Mouse (Mus musculus) kidney, postnatal 0 days (tissue): Measurements from ENCODE around the gene Arid2. TPM values are rescaled to one million over a fixed set of nuclear protein-coding genes. Genes with fewer than 3 reads are reported as not detected.
"Not testable (repeated sequence)": the region's sequence is repeated elsewhere in the genome, so short reads cannot be mapped to it uniquely, and the experiment has no call there.

Experiments
- ATAC-seq: fragments of 200-750 bp; cut with Nextera tagmentation; replicated peaks from 2 replicates; pipeline ENCODE4 v1.8.0; 2017; ENCODE audit warnings: low read depth, moderate number of reproducible peaks, moderate TSS enrichment, moderate library complexity; ENCODE audit not compliant: low FRiP score
- DNase-seq: peaks from one replicate; pipeline ENCODE4 v3.0.0-alpha.2; 2016; ENCODE audit warnings: low spot score
- H3K27ac ChIP-seq: fragments of 300-500 bp; sonication (generic); 2 replicates; pipeline ENCODE4 v1.5.1; 2014; ENCODE audit warnings: mild to moderate bottlenecking
- H3K27me3 ChIP-seq: fragments of 300-500 bp; sonication (generic); 2 replicates; pipeline ENCODE4 v1.6.1; 2014; ENCODE audit warnings: low read length, mixed read lengths; ENCODE audit not compliant: insufficient read depth
- H3K36me3 ChIP-seq: fragments of 300-500 bp; sonication (generic); 2 replicates; pipeline ENCODE4 v1.6.1; 2014; ENCODE audit warnings: low read length, mixed read lengths; ENCODE audit not compliant: insufficient read depth
- H3K4me1 ChIP-seq: fragments of 300-500 bp; sonication (generic); replicated peaks from 2 replicates; pipeline ENCODE4 v1.6.1; 2014; ENCODE audit warnings: antibody characterized with exemption, low read length, mixed read lengths; ENCODE audit not compliant: insufficient read depth
- H3K4me2 ChIP-seq: fragments of 300-500 bp; sonication (generic); 2 replicates; pipeline ENCODE4 v1.6.1; 2014; ENCODE audit warnings: mild to moderate bottlenecking, low read length, moderate library complexity, mixed read lengths
- H3K4me3 ChIP-seq: fragments of 300-500 bp; sonication (generic); replicated peaks from 2 replicates; pipeline ENCODE4 v1.5.1; 2014; ENCODE audit warnings: low read depth, low read length
- H3K9ac ChIP-seq: fragments of 300-500 bp; sonication (generic); 2 replicates; pipeline ENCODE4 v1.6.1; 2014; ENCODE audit warnings: low read depth, low read length
- H3K9me3 ChIP-seq: fragments of 300-500 bp; sonication (generic); replicated peaks from 2 replicates; pipeline ENCODE4 v1.6.1; 2016; ENCODE audit warnings: low read length, inconsistent platforms, mixed read lengths
- CTCF ChIP-seq: IDR thresholded peaks from 2 replicates; pipeline ENCODE4 v1.5.1; 2016; ENCODE audit warnings: antibody characterized with exemption, low read depth, mild to moderate bottlenecking, moderate library complexity
- WGBS: fragments of 180-500 bp; shearing (Covaris S2); extraction: QIAGEN DNeasy Blood & Tissue Kit; methylation state at CpG from one replicate; pipeline ENCODE4 v1.1.7; 2014; 5-methylcytosine and 5-hydroxymethylcytosine counted together
- polyA plus RNA-seq: library from polyadenylated mRNA; unstranded; fragments of >200 nt; fragmentation: Nextera tagmentation; extraction: Ambion mirVana; gene quantifications from 2 replicates; pipeline ENCODE4 v1.2.1, GENCODE M21; 2015

Arid2 gene
- polyA plus RNA-seq, 1 experiment from 2014 or later, result 16.6 TPM

- no peaks in the 10 kb centered on the region for H3K9me3 ChIP-seq
- DNase-seq (no peak), ATAC-seq (no peak)
- no peak overlapping the region for H3K4me2 ChIP-seq
- H3K9ac ChIP-seq, result no peak overlapping the region
- no peak for TF ChIP-seq CTCF
- no peak overlapping the region for H3K27ac ChIP-seq
- H3K36me3 ChIP-seq, result peaks cover 5% of the 10 kb centered on the region; the same call in 1 of the 2 replicates
- no peaks in the 10 kb centered on the region for H3K27me3 ChIP-seq
- H3K4me1 ChIP-seq, result no peaks in the 10 kb centered on the region
- no peak overlapping the region for H3K4me3 ChIP-seq
- 85% methylated on average over 6 of the region's 6 CpGs for WGBS
These were observed 22.0 kb downstream of the Arid2 start for GRCm38 (mm10) chr15:96309310-96309709.

DNA sequence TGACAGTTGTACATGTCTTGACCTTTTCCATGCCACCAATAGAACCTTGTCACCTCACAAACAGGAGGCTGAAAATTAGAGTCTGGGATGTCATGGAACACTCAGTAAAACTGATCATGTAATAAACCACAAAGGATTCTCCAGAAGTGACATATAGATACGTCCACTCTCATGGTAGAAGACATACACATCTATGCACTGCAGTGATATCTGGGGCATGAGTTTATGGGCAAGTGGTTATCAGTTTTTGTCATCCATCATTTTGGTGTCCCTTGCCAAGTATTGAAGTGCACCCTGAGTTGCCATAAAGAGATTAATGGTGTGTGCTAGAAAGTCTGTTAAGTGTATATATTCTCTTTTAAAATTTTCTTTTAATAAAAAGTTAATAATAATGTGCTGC is 25.6 kb downstream of the Arid2 start:
- no peak overlapping the region for H3K27ac ChIP-seq
- no peak for ATAC-seq

DNA sequence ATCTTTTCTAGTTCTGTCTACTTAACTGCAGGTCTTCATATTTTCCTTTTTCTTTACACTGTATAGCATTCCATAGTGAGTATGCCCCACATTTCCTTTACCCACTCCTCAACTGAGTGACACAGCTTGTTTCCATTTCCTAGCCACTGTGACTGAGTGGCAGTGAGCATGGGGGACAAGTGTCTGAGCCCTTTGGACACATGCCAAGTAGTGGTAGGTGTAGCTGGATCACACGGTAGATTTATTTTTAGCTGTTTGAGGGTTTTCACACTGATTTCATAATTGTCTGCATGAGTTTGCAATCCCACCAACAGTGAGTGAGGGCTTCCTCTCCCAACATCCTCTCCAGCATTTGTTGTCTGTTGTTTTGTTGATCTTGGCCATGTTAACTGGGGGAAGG is 28.3 kb downstream of the Arid2 start:
- no peak for DNase-seq
- H3K4me1 ChIP-seq, result no peaks in the 10 kb centered on the region

More for the DNA sequence above, 25.6 kb downstream of the Arid2 start:
- Histone ChIP-seq H3K9ac (no peak overlapping the region), H3K27me3 (no peaks in the 10 kb centered on the region), H3K4me1 (no peaks in the 10 kb centered on the region), H3K4me2 (no peak overlapping the region), H3K4me3 (no peak overlapping the region), H3K36me3 (peaks cover 5% of the 10 kb centered on the region; the same call in 1 of the 2 replicates), H3K9me3 (no peaks in the 10 kb centered on the region)
- WGBS, result 97% methylated on average over 1 of the region's 1 CpGs
- no peak for TF ChIP-seq CTCF
- DNase-seq, result no peak

GRCm38 (mm10) chr15:96319335-96319734 is 32.0 kb downstream of the Arid2 start:
- no peak for ATAC-seq
- Histone ChIP-seq H3K9ac (no peak overlapping the region), H3K4me2 (no peak overlapping the region), H3K4me1 (no peaks in the 10 kb centered on the region), H3K36me3 (no peaks in the 10 kb centered on the region), H3K9me3 (no peaks in the 10 kb centered on the region), H3K27ac (no peak overlapping the region), H3K4me3 (no peak overlapping the region), H3K27me3 (no peaks in the 10 kb centered on the region)
- WGBS, result 71% methylated on average over 8 of the region's 8 CpGs
- no peak for TF ChIP-seq CTCF
- DNase-seq, result no peak

More for the DNA sequence above, 28.3 kb downstream of the Arid2 start:
- WGBS, result 36% methylated on average over 1 of the region's 1 CpGs
- Histone ChIP-seq H3K36me3 (peaks cover 5% of the 10 kb centered on the region; the same call in 1 of the 2 replicates), H3K27me3 (no peaks in the 10 kb centered on the region), H3K4me3 (no peak overlapping the region), H3K4me2 (no peak overlapping the region), H3K9me3 (no peaks in the 10 kb centered on the region), H3K9ac (no peak overlapping the region), H3K27ac (no peak overlapping the region)
- TF ChIP-seq CTCF, result no peak
- ATAC-seq, result no peak

GRCm38 (mm10) chr15:96325726-96326328 is 38.5 kb downstream of the Arid2 start:
- Histone ChIP-seq H3K4me3 (no peak overlapping the region), H3K9me3 (no peaks in the 10 kb centered on the region), H3K9ac (no peak overlapping the region), H3K4me2 (no peak overlapping the region), H3K27me3 (no peaks in the 10 kb centered on the region), H3K36me3 (no peaks in the 10 kb centered on the region; the same call in 1 of the 2 replicates), H3K27ac (no peak overlapping the region), H3K4me1 (no peaks in the 10 kb centered on the region)
- no peak for DNase-seq
- WGBS, result 93% methylated on average over 7 of the region's 7 CpGs
- no peak for TF ChIP-seq CTCF
- ATAC-seq, result no peak

GRCm38 (mm10) chr15:96328722-96329121 is 41.4 kb downstream of the Arid2 start:
- ATAC-seq, H3K9me3 ChIP-seq, H3K27me3 ChIP-seq, DNase-seq, H3K9ac ChIP-seq, H3K4me3 ChIP-seq, H3K4me1 ChIP-seq, H3K27ac ChIP-seq, H3K36me3 ChIP-seq, H3K4me2 ChIP-seq: not testable (repeated sequence)
- WGBS, result 92% methylated on average over 3 of the region's 4 CpGs

GRCm38 (mm10) chr15:96330536-96330935 is 43.2 kb downstream of the Arid2 start:
- H3K4me1 ChIP-seq, result no peaks in the 10 kb centered on the region
- H3K9me3 ChIP-seq, result no peaks in the 10 kb centered on the region
- H3K4me2 ChIP-seq, result no peak overlapping the region
- H3K36me3 ChIP-seq, result no peaks in the 10 kb centered on the region; the same call in 1 of the 2 replicates
- no peak for TF ChIP-seq CTCF
- no peaks in the 10 kb centered on the region for H3K27me3 ChIP-seq
- DNase-seq (no peak), ATAC-seq (no peak)
- WGBS, result 79% methylated on average over 3 of the region's 3 CpGs
- no peak overlapping the region for H3K27ac ChIP-seq
- no peak overlapping the region for H3K9ac ChIP-seq
- H3K4me3 ChIP-seq, result no peak overlapping the region
